Mouse (Mus musculus): ENCODE data around the gene Chit1.

Chit1 gene

DNA sequence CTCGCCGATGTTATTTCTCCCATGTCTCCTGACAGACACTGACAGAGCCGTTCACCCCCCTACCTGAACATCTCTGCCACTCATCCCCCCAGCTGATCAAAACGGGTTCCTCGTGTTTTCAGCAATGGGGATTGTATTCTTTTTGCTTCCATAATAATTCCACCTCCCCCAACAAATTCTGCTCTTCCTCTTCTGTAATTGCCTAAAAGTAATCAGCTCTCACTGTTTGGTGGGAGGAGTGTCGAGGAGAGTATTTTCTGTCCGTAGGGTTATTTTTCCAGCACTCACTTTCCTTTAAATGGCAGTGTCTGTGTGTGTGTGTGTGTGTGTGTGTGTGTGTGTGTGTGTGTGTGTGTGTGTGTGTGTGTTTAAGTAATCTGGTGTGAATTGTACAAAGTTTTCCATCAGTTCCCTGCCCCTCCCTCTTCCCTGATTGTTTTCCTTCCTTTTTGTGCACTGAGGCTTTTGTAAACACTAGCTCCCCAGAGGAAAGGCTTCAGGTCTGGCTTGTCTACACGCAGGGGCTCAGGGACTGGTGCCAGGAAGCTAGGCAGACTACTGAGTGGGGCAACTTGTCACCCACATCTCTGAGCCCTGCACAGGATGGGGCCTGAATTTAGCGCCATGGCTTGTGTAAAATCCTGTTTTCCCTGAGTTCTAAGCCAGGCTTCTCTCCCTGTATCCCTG lies 31.4 kb upstream of the Chit1 start:
- DNase-seq: peak; percentile 85 to 90

DNA sequence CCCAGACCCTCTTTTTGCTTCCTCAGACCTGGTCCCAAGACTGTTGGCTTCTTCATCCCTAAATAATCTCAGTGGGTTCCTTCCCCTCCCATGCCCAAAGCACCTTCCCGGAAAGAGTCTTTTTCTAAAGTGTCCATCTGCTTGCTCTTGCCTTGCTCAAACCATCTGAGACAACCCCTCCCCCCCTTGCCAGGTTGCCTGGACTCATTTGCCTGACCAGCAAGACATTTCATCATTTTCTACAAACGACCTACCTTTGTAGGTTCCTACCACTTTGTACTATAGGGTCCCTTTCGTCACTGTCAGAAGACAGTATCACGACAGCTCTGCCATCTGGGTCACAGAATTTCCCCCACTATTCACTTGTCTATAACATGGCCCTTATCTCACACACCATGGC lies 30.6 kb upstream of the Chit1 start:
- DNase-seq: peak; percentile 21 to 27

DNA sequence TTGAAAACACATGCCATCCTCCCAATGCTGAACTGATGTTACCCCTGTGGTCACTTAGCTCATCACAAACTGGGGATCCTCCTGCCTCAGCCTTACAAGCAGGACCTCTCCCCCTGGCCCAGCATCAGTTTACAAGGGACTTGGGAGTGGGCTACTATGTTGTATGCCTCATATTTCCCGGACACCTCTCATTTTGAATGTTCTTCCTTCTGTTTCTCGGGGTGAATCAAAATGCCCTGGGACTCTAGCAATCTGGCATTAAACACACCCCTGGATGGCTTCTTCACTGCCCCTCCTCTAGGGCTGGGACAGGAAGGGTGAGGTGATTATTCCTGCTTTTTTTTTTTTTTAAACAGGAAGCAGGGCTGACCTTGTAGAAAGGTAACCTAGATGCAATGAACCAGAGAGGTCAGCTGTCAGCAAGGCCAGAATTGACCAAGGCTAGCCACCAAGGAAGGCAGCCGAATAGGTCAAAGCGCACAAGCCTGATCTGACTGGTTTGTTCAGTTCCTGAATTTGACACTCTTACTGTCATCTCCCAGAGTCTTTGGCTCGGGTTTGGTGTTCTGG lies 30.1 kb upstream of the Chit1 start:
- peak; percentile 20 to 35 for DNase-seq

DNA sequence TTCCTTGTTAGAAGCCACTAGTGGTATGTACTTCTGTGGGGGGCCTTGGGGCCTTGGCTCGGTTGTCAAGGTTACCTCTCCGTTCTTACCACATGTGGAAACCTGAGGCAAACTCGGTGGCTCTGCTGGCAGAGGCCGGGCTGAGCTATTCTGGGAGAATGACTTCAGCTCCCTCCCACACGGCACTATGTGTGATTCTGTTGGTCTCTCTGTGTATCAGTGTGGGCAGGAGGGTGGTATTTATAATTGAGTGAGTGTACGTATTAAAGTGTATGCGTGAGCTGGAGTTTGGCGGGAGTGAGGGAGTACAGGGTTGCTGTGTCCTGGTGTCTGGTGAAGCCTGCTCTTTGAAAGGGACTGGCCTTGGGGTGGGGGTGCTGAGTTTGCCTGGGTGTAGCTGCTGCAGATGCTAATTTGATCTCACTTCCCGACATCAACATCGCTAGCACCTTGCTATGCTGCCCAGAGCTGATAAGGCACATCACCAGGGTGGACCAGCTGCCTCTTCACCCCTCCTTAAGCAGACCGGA lies 28.0 kb upstream of the Chit1 start:
- DNase-seq: peak; percentile 44 to 49

DNA sequence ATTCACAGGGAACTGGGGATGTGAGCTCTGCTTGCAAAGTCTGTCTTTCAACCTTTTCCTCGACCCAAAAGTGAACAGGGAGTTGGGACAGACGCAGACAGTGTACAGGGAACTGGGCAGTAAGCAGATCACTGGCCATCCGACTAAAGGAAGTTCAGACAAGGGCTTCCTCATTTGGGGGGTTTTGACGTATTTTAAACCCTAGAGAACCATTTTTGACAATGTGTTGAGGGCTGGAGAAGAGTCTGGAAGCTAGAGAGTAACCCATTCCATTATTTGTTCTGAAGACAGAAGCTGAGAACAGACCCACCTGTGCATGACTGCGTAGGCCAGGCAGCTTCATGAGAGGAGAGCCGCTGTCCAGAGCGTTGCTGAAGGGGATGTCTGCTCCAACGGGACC lies 27.4 kb upstream of the Chit1 start:
- peak in 1 of 2 experiments; percentile 12 for DNase-seq

DNA sequence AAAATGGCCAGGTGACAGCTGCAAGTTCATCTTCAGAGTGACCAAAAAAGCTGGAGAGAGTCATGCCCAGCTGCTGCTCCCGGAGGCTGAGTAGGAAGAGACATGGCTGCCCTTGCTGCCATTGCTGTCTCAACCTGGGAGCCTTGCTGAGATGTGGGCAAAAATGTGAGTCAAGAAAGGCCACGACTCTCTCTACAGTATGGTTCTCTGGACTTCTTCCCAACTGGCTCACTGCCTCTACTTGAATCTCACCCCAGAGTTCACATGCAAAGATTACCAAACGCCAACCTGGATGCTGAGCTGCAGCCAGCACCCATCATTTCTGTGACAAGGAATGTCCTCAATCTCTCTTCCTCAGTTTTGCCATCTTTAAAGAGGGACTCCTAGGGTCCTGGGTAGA lies 26.9 kb upstream of the Chit1 start:
- peak; percentile 25 to 29 for DNase-seq

DNA sequence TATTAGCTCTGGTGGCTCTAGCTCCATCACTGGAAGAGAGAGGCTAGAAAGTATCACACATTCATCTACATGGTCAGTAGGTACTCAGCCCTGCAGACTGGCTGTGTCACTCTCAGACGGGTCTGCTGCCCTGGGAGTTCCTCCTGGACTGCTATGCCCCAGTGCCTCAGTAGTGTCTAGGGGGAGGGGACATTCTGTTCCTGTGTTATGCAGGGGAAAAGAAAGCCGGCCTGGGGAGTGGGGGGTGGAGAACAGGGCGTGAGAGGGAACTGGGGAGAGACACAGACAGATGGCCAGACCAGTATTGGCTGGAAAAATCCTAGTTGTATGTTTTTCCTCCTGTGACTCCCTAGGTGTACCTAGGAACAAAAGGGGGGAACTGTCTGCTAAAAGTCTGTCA lies 25.0 kb upstream of the Chit1 start:
- no peak for DNase-seq

DNA sequence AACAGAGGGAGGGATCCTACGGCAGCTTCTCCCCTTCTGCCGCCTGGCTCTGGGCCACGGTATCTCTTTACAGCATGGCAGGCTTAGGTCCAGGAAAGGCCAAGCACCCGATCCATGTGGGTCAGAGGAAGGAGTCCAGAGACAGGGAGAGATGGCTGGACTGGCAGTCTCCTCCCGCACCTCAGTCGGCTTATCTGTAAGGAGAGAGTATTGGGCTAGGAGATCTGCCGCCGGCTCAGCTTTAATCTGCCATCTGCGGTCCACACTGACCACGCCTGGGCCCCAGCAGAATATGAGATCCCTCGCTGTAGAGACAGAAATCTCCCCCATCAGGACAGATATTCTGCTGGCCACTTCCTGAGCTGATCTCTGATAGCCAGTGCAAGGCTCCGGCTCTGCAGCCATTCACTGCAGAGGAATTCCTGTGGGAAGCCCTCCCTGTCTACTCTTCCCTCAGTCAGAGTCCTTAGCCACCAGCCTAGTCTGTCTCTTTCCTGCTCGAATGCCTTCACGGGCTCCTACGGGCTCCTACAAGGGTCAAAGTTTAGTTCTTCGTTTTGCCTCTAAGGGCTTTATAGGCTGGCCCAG lies 24.1 kb upstream of the Chit1 start:
- peak; percentile 42 to 53 for DNase-seq

DNA sequence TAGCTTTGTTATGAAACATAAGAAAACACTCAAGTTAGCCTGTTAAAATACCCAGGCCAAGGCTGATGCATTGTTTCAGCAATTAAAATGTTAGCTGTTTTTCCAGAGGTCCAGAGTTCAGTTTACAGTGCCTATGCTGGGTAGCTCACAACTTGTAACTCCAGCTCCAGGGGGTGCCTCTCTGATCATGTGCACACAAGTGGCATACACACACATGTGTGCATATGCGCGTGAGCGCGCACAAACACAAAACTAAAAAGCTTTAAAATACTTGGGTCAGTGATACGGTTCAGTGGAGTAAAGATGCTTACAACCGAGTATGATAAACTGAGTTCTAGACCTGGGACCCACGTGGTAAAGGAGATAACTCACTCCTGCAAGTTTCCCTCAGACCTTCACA lies 22.0 kb upstream of the Chit1 start:
- no peak for DNase-seq

DNA sequence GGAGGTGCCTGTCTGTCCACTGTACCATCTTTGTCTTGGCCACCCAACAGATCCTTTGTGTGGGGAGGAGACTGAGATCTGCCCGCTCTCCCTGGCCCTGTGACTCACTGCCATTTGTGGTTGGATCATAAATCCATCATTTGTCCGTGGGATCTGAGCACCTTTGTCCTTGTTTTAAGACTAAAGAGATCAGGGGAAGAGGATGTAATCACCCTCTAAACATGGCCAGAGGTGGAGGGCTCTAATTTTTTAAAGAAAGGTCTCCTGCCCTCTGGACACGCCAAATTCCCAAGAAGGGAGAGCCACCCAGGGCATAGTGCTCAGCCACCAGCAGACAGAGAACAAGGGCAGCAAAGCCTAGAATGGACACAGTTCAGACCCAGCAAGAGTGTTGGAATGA lies 19.2 kb upstream of the Chit1 start:
- DNase-seq: no peak

DNA sequence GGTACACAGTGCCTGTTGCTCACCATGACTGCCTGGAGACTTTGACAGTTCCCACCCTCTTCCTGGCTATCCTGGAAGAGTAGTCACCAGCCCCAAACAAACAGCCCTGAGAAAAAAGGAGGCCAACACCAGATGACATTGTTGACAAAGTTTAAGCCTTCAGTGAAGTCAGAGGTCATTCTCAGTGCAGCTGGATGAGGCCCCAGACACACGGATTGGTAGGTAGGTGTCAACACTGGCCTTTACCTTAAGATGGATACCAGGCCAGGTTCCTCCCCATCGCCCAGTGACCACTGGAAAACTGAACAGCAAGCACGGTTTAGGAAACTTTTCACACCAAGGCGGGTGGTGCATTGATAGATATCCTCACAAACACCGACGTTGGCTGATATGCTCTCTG lies 18.7 kb upstream of the Chit1 start:
- DNase-seq: no peak

DNA sequence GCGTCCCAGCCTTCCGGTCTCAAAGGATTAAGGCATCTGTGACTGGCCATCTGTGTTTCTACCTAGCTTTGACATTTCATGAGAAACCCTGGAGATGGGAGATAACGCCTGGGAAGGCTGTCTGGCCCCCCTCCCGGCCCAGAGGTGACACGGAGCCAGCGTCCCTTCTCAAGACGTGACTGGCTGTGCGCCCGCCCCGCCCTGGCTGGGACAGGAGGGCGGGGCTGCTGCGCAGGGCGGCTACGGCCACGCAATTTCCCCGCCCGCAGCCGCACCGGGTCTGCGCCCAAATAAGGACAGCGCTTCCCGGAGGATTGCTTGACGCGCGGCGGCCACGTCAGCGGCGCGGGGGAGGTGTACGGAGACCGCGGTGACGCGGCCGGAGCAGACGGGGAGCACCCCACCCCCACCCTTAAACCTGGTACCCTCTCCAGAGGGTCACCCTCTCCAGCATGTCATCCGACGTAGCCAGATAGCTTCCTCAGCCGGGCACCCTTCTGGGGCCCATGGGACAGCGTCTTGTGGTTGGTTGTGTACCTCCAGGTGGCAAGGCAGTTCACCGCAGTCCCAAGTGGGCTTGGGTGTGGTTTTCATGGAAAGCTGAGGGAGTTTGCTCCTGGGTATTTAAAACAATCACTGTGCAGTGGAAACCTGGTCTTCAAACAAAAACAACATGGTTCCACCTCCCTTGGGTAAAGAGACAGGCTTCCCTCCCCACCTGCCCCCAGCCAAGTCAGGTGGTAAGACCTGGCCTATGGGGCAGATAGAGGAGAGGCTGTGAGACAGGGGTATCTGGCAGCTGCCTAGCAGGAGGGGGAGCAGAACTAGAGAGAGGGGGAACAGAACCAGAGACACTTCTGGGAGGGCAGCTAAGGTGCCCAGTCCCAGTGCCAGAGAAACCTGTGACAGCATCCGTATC lies 17.9 kb upstream of the Chit1 start:
- DNase-seq: peak; percentile 96 to 97

DNA sequence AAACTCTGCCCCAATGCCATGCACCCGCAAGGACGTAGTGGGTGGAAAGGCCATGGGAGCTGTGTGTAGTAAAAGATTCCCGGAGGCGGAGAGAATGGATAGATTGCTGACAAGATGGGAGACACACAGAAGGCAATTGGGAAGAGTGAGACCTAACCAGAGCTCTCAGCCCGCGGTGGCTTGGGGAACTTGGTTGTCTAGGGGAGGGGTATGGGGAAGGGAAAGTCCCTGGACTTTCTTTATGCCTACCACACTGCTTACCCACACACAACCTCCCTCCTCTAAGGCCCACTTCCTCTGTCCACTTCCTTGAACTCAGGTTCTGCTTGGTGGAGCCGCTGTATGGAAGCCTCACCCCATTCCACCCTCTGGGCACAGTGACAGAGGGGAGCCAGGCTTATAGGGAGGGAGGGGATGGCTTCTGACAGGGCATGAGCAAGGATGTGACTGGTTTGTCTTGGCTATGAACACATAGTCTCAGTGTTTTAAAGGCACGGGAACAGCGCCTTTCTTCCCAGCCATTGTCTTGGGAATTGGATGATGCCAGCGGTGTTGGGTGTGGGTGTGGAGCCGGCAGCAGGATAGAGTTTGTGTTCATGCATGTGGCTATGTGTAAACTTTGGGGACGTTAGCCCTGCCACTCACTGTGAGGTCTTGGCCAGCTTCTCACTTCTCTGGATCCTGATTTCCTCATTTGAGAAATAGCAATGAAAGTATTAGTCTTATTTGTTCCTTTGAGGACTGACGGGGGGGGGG lies 17.1 kb upstream of the Chit1 start:
- peak; percentile 77 to 84 for DNase-seq

DNA sequence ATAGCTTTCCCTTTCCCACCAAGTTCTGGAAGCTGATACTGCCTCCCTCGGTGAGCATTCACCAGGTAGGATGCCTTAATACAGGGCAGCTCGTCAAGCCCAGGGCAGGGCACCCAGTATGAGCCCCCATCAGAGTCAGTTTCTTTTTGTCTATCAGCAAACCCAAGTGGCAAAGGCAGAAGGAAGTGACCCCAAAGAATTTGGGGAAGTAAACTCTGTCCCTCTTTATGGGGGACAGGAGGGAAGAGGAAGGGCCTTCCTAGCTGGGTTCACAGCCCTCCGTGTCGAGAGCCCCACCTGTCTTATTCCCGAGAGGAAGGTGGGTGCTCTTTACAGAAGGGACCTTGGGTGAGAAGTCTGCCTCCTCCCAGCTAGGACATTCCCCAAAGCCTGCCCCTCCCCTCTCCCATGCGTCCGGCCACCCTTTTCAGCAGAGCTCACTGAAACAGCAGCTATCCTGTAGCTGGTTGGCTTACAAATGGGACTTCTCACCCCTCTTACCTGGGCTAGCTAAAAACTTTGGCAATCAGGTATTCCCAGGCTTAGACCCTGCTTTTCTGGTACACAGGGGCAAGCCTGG lies 15.9 kb upstream of the Chit1 start:
- DNase-seq: no peak

DNA sequence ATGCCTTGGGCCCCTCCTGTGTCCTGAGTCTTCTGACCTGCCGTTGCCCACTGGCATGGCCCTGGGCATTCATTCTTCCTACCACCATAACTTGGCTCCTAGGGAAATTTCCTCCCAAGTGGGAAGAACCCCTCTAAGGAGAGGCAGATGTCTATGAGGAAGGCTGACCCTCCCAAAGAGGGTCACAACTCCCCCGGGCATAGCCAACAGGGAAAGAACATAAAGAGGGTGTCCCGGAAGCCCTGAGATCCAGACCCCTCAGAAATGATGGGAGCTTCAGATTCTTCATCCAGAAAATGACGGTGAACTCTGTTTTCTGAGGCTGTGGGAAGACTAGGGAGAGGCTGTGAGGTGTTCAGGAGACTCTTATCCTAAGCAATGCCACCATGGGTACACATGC lies 15.3 kb upstream of the Chit1 start:
- DNase-seq: no peak

DNA sequence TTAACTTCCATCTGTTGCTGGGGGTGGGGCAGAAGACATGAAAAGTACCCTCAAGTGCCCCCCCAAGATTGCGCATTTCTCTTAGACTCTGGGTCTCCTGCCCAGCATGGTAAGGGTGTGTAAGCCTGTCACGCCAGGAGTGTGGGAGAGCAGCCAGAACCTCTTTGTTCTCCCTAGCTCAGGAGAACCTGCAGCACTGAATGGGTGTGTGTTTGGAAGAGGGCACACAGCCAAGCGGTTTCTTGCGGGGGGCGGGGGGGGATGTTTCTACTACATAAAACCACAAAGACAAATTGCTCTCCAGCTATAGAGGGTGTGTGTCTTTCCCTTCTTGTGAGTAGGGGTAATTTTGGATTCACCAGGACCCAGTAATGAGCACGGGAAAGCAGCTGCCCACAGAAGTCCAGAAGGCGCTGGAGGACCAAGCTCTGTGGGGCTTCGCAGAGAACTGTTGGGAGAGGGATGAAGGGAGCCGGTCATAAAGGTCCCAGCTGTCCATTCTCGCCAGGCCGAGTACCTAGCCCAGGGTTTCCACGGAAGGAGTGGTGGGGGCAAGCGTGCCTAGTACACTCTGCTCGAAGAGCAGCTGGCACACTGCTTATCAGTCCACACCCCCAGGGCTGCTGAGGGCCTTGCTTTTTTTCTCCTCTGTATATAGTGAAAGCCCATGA lies 14.6 kb upstream of the Chit1 start:
- peak; percentile 82 to 88 for DNase-seq

DNA sequence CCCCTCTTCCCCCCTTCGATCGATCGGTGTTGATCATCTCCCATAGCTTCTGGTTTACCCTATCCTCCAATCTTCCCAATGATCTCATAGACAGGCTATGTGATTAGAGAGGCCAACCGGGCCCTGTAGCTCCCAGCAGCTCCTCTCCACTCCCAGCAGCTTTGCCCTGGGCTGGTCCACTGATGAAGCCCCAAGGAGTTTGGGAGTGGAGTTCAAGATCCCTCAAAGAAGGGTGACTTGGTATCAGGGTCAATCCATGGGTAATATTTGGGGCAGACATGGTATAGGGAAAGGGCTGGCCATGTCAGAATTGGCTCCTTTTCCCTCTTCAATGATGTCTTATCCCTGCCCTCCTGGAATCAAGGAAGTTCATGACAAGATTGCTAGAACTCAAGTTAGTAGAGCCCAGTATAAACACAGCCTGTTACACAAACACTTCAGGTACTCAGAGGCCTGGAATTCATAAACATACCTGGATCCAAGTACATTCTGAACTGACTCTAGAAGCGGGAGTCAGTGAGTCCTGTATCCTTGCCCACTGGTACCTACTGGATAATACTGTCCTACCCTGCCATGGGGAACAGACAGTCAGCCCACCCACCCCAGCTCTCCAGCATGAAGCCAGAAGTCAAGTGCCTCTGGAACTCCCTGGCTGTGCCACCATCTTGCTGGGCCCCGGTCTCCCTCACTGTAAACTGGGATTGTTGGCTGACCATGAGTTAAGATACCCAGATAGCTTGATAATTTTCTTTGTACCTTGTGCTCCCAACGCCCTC lies 13.8 kb upstream of the Chit1 start:
- DNase-seq: peak; percentile 33 to 73

DNA sequence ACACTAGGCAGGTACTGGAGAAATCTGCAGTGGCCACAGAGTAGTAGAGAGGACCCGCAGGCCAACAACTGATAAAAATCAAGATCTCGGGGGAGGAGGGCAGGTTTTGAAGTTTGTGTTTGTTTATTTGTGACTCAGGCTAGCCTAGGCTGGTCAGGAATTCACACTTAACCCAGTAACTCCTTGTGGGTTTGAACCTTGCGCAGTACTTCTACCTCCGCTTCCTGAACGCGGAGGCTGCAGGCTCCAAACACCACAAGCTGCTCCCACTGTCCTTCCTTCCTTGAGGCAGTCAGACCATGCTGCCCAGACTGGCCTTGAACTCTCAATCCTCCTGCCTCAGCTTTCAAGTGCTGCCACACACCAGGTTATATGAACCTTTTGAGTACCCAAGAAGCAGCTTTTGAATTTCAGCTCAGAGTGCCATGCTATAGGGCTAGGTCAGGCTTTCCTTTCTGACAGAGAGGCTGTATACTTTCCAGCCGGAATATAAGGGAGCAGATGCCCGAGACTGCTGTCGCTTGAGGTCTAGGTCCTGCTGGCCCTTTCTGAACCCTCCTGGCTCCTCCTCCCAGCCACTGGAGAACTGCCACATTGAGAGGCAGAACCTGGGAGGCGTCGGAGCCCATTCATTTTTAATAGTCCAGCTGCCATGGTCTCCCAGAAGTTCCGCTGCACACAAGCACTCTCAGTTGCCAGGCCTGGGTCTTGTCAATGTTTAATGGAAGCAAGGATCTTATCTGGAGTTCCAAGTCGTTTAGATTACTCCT lies 12.9 kb upstream of the Chit1 start:
- peak; percentile 87 to 91 for DNase-seq

DNA sequence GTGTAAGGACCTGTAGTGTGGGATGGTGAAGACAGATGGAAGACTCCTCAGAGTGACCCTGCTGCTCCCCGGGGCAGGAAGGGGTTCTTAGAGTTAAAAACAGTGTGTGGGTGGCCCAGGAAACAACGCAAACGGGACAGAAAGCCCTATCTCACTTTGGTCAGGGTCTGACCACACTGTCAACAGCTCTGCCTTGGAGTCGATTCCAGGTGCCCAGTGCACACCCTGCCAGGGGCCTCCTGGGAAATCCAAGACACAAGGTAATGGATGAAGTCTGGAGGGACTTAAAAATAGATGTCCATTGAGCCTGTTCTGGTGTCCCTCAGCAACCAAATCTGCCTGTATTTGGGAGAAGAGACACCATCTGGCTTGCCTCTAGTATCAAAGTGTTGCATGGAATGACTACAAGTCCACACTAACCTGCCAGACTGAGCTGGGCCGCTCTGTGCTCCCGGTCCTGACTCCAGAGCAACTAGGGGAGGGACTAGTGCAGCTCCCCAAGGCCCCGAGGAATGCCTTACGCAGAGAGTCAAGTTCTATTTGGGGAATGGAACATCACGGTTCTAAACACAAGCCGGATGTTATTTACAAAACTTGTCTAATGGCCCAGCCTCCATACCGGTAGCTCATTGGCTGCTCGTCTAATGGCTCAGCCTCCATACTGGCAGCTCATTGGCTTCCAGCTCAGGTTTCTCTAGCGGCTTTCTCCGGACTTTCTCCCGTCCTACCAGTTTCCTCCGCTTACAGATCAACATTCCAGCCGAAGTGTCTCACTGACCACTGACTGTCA lies 12.1 kb upstream of the Chit1 start:
- peak; percentile 94 to 96 for DNase-seq
